Mouse (Mus musculus): ENCODE results near the gene Rpl18a. TPM values are rescaled to one million over a fixed set of nuclear protein-coding genes. Genes with fewer than 3 reads are reported as not detected.

The Rpl18a gene
- polyA plus RNA-seq, 1 experiment from 2014 or later = 5,017 TPM

DNA sequence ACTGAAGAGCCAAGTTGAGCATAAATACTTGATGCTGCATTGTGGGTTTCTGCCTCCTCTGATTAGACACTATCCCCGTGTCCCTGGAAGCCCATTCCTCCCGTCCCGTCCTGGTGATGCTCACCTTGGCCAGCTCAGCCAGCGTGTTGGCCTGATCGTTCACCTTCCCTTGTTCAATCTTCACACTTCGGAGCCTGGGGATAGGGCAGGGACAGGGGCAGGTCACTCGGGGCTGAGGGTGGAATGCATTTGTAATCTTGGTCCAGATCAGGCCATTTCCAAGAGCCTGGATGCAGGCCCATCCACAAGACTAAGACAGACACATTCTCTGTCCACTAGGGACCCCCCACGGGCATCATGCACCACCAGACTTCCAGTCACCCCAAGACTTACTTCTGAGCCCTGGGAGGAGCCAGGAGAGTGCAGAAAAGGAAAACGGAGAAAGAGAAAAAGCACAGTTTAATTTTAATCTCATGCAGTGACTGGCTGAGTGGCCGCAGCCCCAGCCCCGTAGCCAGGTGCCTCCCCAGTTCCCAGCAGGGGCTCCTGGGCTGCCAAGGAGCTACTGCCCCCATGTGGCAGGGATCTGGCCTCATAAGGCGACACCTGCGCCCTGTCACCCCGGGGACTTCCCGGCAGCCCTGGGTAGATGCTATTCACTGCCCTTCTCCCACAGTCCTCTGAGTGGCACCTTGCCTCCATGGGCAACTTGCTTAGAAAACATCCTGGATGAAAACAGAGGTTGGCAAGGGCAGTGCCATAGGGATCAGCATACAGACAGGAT is 50.6 kb downstream of the Rpl18a start:
- no peaks in the 10 kb centered on the region for H3K9me3 ChIP-seq (ENCODE audit: control insufficient read depth, low read length)
- no peak overlapping the region; the same call in 1 of the 2 replicates for H3K9ac ChIP-seq (ENCODE audit: low read length)
- H3K4me2 ChIP-seq (ENCODE audit: low read depth, low read length) = no peak overlapping the region
- H3K4me1 ChIP-seq (replicated peaks; ENCODE audit: control insufficient read depth, insufficient read depth, low read length) = no peaks in the 10 kb centered on the region
- no peak for ATAC-seq (ENCODE audit: low read depth)
- no peaks in the 10 kb centered on the region for H3K27me3 ChIP-seq (ENCODE audit: control insufficient read depth, insufficient read depth, low read depth, low read length)
- no peak overlapping the region for H3K27ac ChIP-seq (ENCODE audit: low read length)
- H3K36me3 ChIP-seq (ENCODE audit: control insufficient read depth, insufficient read depth, low read length) = no peaks in the 10 kb centered on the region
- 48% methylated on average over 15 of the region's 15 CpGs for WGBS
- H3K4me3 ChIP-seq (ENCODE audit: low read length) = no peak overlapping the region

GRCm38 (mm10) chr8:70845108-70845507 is 52.1 kb downstream of the Rpl18a start:
- H3K9me3 ChIP-seq (ENCODE audit: control insufficient read depth, low read length) = no peaks in the 10 kb centered on the region

More at GRCm38 (mm10) chr8:70845108-70845507, 52.1 kb downstream of the Rpl18a start:
- no peaks in the 10 kb centered on the region for H3K36me3 ChIP-seq (ENCODE audit: control insufficient read depth, insufficient read depth, low read length)
- no peaks in the 10 kb centered on the region for H3K27me3 ChIP-seq (ENCODE audit: control insufficient read depth, insufficient read depth, low read depth, low read length)
- H3K4me3 ChIP-seq (ENCODE audit: low read length) = no peak overlapping the region
- no peak overlapping the region for H3K4me2 ChIP-seq (ENCODE audit: low read depth, low read length)
- peaks cover 3% of the 10 kb centered on the region for H3K4me1 ChIP-seq (replicated peaks; ENCODE audit: control insufficient read depth, insufficient read depth, low read length)
- H3K27ac ChIP-seq (ENCODE audit: low read length) = no peak overlapping the region
- no peak overlapping the region for H3K9ac ChIP-seq (ENCODE audit: low read length)
- 39% methylated on average over 5 of the region's 5 CpGs for WGBS
- ATAC-seq (ENCODE audit: low read depth) = no peak

MicroRNAs within 50 kb of the gene (microRNA counts, 519-probe panel; counts per million panel counts)
- microRNA mmu-miR-1969 = not detected

Small RNA genes within 50 kb of the gene (microRNA-seq; reads per million reads assigned to microRNA genes)
- 0.99 reads per million for gene Mir1969
- gene Mir7067 = not detected

Other genes starting within 250 kb of the Rpl18a start
- 43.6 and 46.7 TPM in 2 replicates for gene Pgpep1, start 237.0 kb downstream of the Rpl18a start, polyA plus RNA-seq (2015; fragmentation: Nextera tagmentation; extraction: Ambion mirVana)
- 197 and 214 TPM in 2 replicates for gene Lsm4, start 224.2 kb downstream of the Rpl18a start, polyA plus RNA-seq (2015; fragmentation: Nextera tagmentation; extraction: Ambion mirVana)
- 26.2 and 28.8 TPM in 2 replicates for gene Jund, start 198.5 kb downstream of the Rpl18a start, polyA plus RNA-seq (2015; fragmentation: Nextera tagmentation; extraction: Ambion mirVana)
- gene Iqcn, start 194.0 kb downstream of the Rpl18a start, polyA plus RNA-seq (2015; fragmentation: Nextera tagmentation; extraction: Ambion mirVana) = not detected in 2 replicates
- gene Gm3336, start 178.9 kb downstream of the Rpl18a start, polyA plus RNA-seq (2015; fragmentation: Nextera tagmentation; extraction: Ambion mirVana) = 0.26 TPM in 1 of 2 replicates, not detected in the other
- gene Pde4c, start 173.7 kb downstream of the Rpl18a start, polyA plus RNA-seq (2015; fragmentation: Nextera tagmentation; extraction: Ambion mirVana) = 0.10 and 0.19 TPM in 2 replicates
- 14.8 and 16.2 TPM in 2 replicates for gene Rab3a, start 142.7 kb downstream of the Rpl18a start, polyA plus RNA-seq (2015; fragmentation: Nextera tagmentation; extraction: Ambion mirVana)
- gene Mpv17l2, start 136.5 kb downstream of the Rpl18a start, polyA plus RNA-seq (2015; fragmentation: Nextera tagmentation; extraction: Ambion mirVana) = 37.1 and 39.2 TPM in 2 replicates
- 56.0 and 56.8 TPM in 2 replicates for gene Pik3r2, start 120.7 kb downstream of the Rpl18a start, polyA plus RNA-seq (2015; fragmentation: Nextera tagmentation; extraction: Ambion mirVana)
- 13.7 and 14.3 TPM in 2 replicates for gene Mast3, start 92.4 kb downstream of the Rpl18a start, polyA plus RNA-seq (2015; fragmentation: Nextera tagmentation; extraction: Ambion mirVana)
- gene Il12rb1, start 89.0 kb downstream of the Rpl18a start, polyA plus RNA-seq (2015; fragmentation: Nextera tagmentation; extraction: Ambion mirVana) = 0.24 and 0.69 TPM in 2 replicates
- 4.5 and 5.6 TPM in 2 replicates for gene Arrdc2, start 57.7 kb downstream of the Rpl18a start, polyA plus RNA-seq (2015; fragmentation: Nextera tagmentation; extraction: Ambion mirVana)
- gene Kcnn1, start 34.2 kb downstream of the Rpl18a start, polyA plus RNA-seq (2015; fragmentation: Nextera tagmentation; extraction: Ambion mirVana) = 0.40 and 0.99 TPM in 2 replicates
- 99.2 and 106 TPM in 2 replicates for gene Ccdc124, start 23.5 kb downstream of the Rpl18a start, polyA plus RNA-seq (2015; fragmentation: Nextera tagmentation; extraction: Ambion mirVana)
- gene Slc5a5, start 4.7 kb downstream of the Rpl18a start, polyA plus RNA-seq (2015; fragmentation: Nextera tagmentation; extraction: Ambion mirVana) = 0.13 and 0.16 TPM in 2 replicates
- gene Map1s, start 8.5 kb upstream of the Rpl18a start, polyA plus RNA-seq (2015; fragmentation: Nextera tagmentation; extraction: Ambion mirVana) = 45.9 and 49.2 TPM in 2 replicates